Mouse (Mus musculus) E14TG2a.4 (cell line): ENCODE results near the gene Zfpl1.

ENCODE experiments used
- H3K27me3 ChIP-seq: 2 replicates; pipeline ENCODE4 v1.6.1; 2014; ENCODE audit warnings: low read length, control low read depth; ENCODE audit not compliant: insufficient read depth
- H3K36me3 ChIP-seq: 2 replicates; pipeline ENCODE4 v1.6.1; 2014; ENCODE audit warnings: low read length, control low read depth; ENCODE audit not compliant: insufficient read depth
- H3K4me1 ChIP-seq: replicated peaks from 2 replicates; pipeline ENCODE4 v1.6.1; 2014; ENCODE audit warnings: low read depth, low read length, control low read depth
- H3K4me3 ChIP-seq: replicated peaks from 2 replicates; pipeline ENCODE4 v1.5.1; 2014; ENCODE audit warnings: mild to moderate bottlenecking, low read length
- H3K9me3 ChIP-seq: 2 replicates; pipeline ENCODE4 v1.6.1; 2014; ENCODE audit warnings: low read length, control low read depth
- CTCF ChIP-seq: conservative IDR thresholded peaks from 2 replicates; pipeline ENCODE4 v1.5.1; 2014; ENCODE audit warnings: low read length
- NANOG ChIP-seq: IDR thresholded peaks from 2 replicates; pipeline ENCODE4 v1.6.1; 2014; ENCODE audit warnings: borderline replicate concordance, low read length, mixed read lengths
- POU5F1 ChIP-seq: IDR thresholded peaks from 2 replicates; pipeline ENCODE4 v1.6.1; 2014; ENCODE audit warnings: low read length, borderline replicate concordance

The Zfpl1 gene

GRCm38 (mm10) chr19:6067011-6067723, 17.6 kb downstream of the Zfpl1 start:
- Histone ChIP-seq H3K9me3 (no peaks in the 10 kb centered on the region), H3K36me3 (peaks cover 48% of the 10 kb centered on the region), H3K4me3 (peak overlapping the region; percentile 86), H3K4me1 (peaks cover 76% of the 10 kb centered on the region), H3K27me3 (no peaks in the 10 kb centered on the region)
- no peak for TF ChIP-seq POU5F1
- no peak for TF ChIP-seq NANOG
- TF ChIP-seq CTCF, result peak; percentile 78

- TF ChIP-seq POU5F1 (no peak), NANOG (no peak), CTCF (no peak)
Measured at GRCm38 (mm10) chr19:6066571-6066970, 18.2 kb downstream of the Zfpl1 start.

GRCm38 (mm10) chr19:6063081-6063480, 21.7 kb downstream of the Zfpl1 start:
- Histone ChIP-seq H3K9me3 (no peaks in the 10 kb centered on the region), H3K4me1 (peaks cover 55% of the 10 kb centered on the region), H3K36me3 (peaks cover 56% of the 10 kb centered on the region), H3K27me3 (no peaks in the 10 kb centered on the region), H3K4me3 (no peak overlapping the region; the same call in 1 of the 2 replicates)
- TF ChIP-seq POU5F1, result no peak
- TF ChIP-seq NANOG, result no peak
- TF ChIP-seq CTCF, result no peak

More at GRCm38 (mm10) chr19:6066571-6066970, 18.2 kb downstream of the Zfpl1 start:
- Histone ChIP-seq H3K27me3 (no peaks in the 10 kb centered on the region), H3K36me3 (peaks cover 50% of the 10 kb centered on the region), H3K4me1 (peaks cover 75% of the 10 kb centered on the region), H3K9me3 (no peaks in the 10 kb centered on the region), H3K4me3 (peak overlapping the region; percentile 86)

GRCm38 (mm10) chr19:6062418-6062817, 22.3 kb downstream of the Zfpl1 start:
- Histone ChIP-seq H3K4me3 (peak overlapping the region; percentile 92), H3K4me1 (peaks cover 50% of the 10 kb centered on the region), H3K27me3 (no peaks in the 10 kb centered on the region), H3K36me3 (peaks cover 57% of the 10 kb centered on the region), H3K9me3 (no peaks in the 10 kb centered on the region)
- TF ChIP-seq POU5F1 (no peak), NANOG (no peak), CTCF (no peak)

GRCm38 (mm10) chr19:6061641-6062302, 23.0 kb downstream of the Zfpl1 start:
- Histone ChIP-seq H3K27me3 (no peaks in the 10 kb centered on the region), H3K9me3 (no peaks in the 10 kb centered on the region), H3K4me3 (peak overlapping the region; percentile 92), H3K36me3 (peaks cover 58% of the 10 kb centered on the region), H3K4me1 (peaks cover 48% of the 10 kb centered on the region)
- TF ChIP-seq CTCF (no peak), POU5F1 (no peak), NANOG (no peak)

GRCm38 (mm10) chr19:6061021-6061533, 23.7 kb downstream of the Zfpl1 start, which contains the start of gene Znhit2:
Gene Znhit2 (plus strand): TSS chr19:6061192.
- TF ChIP-seq CTCF (no peak), NANOG (no peak), POU5F1 (no peak)

GRCm38 (mm10) chr19:6058966-6059365, 25.8 kb downstream of the Zfpl1 start:
- TF ChIP-seq CTCF (no peak), NANOG (no peak), POU5F1 (no peak)
- H3K36me3 ChIP-seq, result peaks cover 72% of the 10 kb centered on the region
- no peaks in the 10 kb centered on the region for H3K9me3 ChIP-seq
- peaks cover 2% of the 10 kb centered on the region; the same call in 1 of the 2 replicates for H3K27me3 ChIP-seq
- peak overlapping the region; percentile 100 for H3K4me3 ChIP-seq
- peaks cover 63% of the 10 kb centered on the region for H3K4me1 ChIP-seq

More at GRCm38 (mm10) chr19:6061021-6061533, 23.7 kb downstream of the Zfpl1 start, which contains the start of gene Znhit2:
- Histone ChIP-seq H3K4me3 (peak within 1 kb of the TSS; percentile 92), H3K36me3 (peaks cover 62% of the 10 kb centered on the region), H3K27me3 (no peaks in the 10 kb centered on the region), H3K4me1 (peaks cover 48% of the 10 kb centered on the region), H3K9me3 (no peaks in the 10 kb centered on the region)

- Histone ChIP-seq H3K27me3 (peaks cover 2% of the 10 kb centered on the region; the same call in 1 of the 2 replicates), H3K4me3 (peak overlapping the region; percentile 100), H3K36me3 (peaks cover 72% of the 10 kb centered on the region), H3K4me1 (peaks cover 65% of the 10 kb centered on the region), H3K9me3 (no peaks in the 10 kb centered on the region)
- TF ChIP-seq NANOG (no peak), POU5F1 (no peak), CTCF (no peak)
Measured at GRCm38 (mm10) chr19:6058513-6058912, 26.2 kb downstream of the Zfpl1 start.
